Mouse (Mus musculus) hindbrain, postnatal 0 days (tissue): ENCODE data around the gene Cfap77. TPM values are rescaled to one million over a fixed set of nuclear protein-coding genes. Genes with fewer than 3 reads are reported as not detected.
"Not testable (repeated sequence)": the region's sequence is repeated elsewhere in the genome, so short reads cannot be mapped to it uniquely, and the experiment has no call there.

ENCODE experiments used
- ATAC-seq: fragments of 200-750 bp; cut with Nextera tagmentation; 2 replicates; pipeline ENCODE4 v1.8.0; 2017; ENCODE audit warnings: mild to moderate bottlenecking, moderate TSS enrichment, moderate library complexity
- DNase-seq: peaks from one replicate; pipeline ENCODE4 v3.0.0-alpha.2; 2015; ENCODE audit warnings: low spot score
- H3K27ac ChIP-seq: fragments of 300-500 bp; sonication (generic); 2 replicates; pipeline ENCODE4 v1.5.1; 2014; ENCODE audit warnings: mild to moderate bottlenecking
- H3K27me3 ChIP-seq: fragments of 300-500 bp; sonication (generic); 2 replicates; pipeline ENCODE4 v1.6.1; 2014; ENCODE audit warnings: low read length, mixed read lengths; ENCODE audit not compliant: insufficient read depth
- H3K36me3 ChIP-seq: fragments of 300-500 bp; sonication (generic); 2 replicates; pipeline ENCODE4 v1.6.1; 2014; ENCODE audit warnings: low read length, mixed read lengths; ENCODE audit not compliant: insufficient read depth
- H3K4me1 ChIP-seq: fragments of 300-500 bp; sonication (generic); 2 replicates; pipeline ENCODE4 v1.6.1; 2014; ENCODE audit warnings: antibody characterized with exemption, low read length, mixed read lengths; ENCODE audit not compliant: insufficient read depth
- H3K4me2 ChIP-seq: fragments of 300-500 bp; sonication (generic); 2 replicates; pipeline ENCODE4 v1.6.1; 2014; ENCODE audit warnings: low read depth, mild to moderate bottlenecking, low read length, moderate library complexity, mixed read lengths
- H3K4me3 ChIP-seq: fragments of 300-500 bp; sonication (generic); 2 replicates; pipeline ENCODE4 v1.5.1; 2014; ENCODE audit warnings: low read length
- H3K9ac ChIP-seq: fragments of 300-500 bp; sonication (generic); replicated peaks from 2 replicates; pipeline ENCODE4 v1.6.1; 2014; ENCODE audit warnings: mild to moderate bottlenecking, low read length, moderate library complexity, mixed read lengths
- H3K9me3 ChIP-seq: fragments of 300-500 bp; sonication (generic); 2 replicates; pipeline ENCODE4 v1.6.1; 2016; ENCODE audit warnings: low read length, mixed read lengths
- CTCF ChIP-seq: IDR thresholded peaks from 2 replicates; pipeline ENCODE4 v1.5.1; 2016; ENCODE audit warnings: antibody characterized with exemption, control low read depth, low read depth
- WGBS: fragments of 180-500 bp; shearing (Covaris S2); extraction: QIAGEN DNeasy Blood & Tissue Kit; methylation state at CpG from one replicate; pipeline ENCODE4 v1.1.7; 2014; 5-methylcytosine and 5-hydroxymethylcytosine counted together
- polyA plus RNA-seq: library from polyadenylated mRNA; unstranded; fragments of >200 nt; fragmentation: Nextera tagmentation; extraction: Ambion mirVana; gene quantifications from 2 replicates; pipeline ENCODE4 v1.2.1, GENCODE M21; 2015
- total RNA-seq: library from RNA; depleted of rRNA; stranded (reverse); fragments of >200 nt; gene quantifications from 2 replicates; pipeline ENCODE4 v1.2.3, GENCODE M21; 2014; rRNA removed

Gene Cfap77
- total RNA-seq (0.58 and 0.83 TPM in 2 replicates), polyA plus RNA-seq (0.96 and 1.1 TPM in 2 replicates)

DNA sequence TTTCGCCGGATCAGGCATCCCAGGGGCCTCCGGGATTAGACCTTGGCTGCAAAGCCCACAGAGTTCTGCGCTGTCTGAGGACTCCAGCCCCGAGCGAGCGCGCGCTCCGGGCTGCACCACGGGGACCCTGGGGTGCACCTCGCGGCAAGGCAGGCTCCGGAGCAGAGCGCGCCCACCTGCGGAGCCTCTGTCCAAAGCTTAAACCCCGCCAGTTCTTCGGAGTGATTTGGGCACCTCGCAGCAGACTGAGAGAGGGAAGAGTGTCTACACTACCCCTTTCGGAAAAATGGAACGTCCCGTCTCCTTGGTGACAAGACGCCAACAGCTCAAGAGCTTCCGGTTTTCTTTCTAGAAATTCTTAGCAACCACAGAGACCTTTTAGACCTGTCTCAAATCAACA, at the start of gene Cfap77:
Gene Cfap77, minus strand, starts transcription at position 76 of the 400 bp plus-strand sequence.
- ATAC-seq, result peak; percentile 48
- peaks cover 14% of the 10 kb centered on the region; the same call in 1 of the 2 replicates for H3K27me3 ChIP-seq
- no peaks in the 10 kb centered on the region for H3K9me3 ChIP-seq
- under 1% methylated on average over 25 of the region's 25 CpGs for WGBS
- no peaks in the 10 kb centered on the region for H3K4me1 ChIP-seq
- H3K4me3 ChIP-seq, result peak within 1 kb of the TSS; percentile 51
- peak within 1 kb of the TSS; percentile 49; the same call in 1 of the 2 replicates for H3K9ac ChIP-seq
- H3K4me2 ChIP-seq, result peak within 1 kb of the TSS; percentile 88
- no peak for TF ChIP-seq CTCF
- DNase-seq, result peak; percentile 87
- H3K27ac ChIP-seq, result no peak within 1 kb of the TSS
- H3K36me3 ChIP-seq, result no peaks in the 10 kb centered on the region

DNA sequence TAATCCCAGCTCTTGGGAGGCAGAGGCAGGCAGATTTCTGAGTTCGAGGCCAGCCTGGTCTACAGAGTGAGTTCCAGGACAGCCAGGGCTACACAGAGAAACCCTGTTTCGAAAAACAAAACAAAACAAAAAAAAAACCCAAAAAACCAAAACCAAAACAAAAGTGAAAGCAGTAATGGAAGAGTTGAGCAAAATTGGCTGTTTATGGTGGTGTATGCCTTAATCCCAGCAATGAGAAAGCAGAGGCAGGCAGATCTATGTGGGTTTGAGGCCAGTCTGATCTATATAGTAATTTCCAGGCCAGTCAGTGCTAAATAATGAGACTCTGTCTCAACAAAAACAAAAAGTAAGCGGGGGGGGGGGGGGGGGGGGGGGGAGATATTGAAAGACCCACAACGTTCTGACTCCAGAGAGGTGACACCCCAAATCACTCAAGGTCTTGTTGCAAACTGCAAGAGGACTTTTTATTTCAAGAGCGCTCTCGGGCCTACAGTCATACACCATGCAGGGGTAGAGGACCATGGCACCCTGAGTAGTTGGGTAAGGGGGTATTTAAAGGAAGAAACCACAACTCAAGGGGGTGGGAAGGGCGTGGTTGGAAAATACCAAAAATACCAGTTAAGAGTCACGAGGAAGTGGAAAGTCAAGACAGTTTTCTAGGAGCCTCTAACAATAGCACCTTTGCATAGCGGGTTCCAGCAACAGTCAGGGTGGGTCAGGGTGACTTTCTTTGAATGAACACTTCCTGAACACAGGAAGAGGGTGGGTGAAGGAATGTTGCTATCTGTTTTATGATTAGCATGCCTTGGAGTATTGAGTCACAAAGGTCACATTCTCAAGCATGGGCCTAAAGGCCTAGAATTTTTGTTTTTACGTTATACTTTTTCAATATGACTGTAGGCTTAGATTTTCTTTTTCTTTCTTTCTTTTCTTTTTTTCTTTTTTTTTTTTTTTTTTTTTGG, 47.8 kb upstream of the Cfap77 start:
- not testable (repeated sequence) for H3K4me1 ChIP-seq, H3K4me2 ChIP-seq, H3K36me3 ChIP-seq, H3K27me3 ChIP-seq, DNase-seq, H3K27ac ChIP-seq, H3K9ac ChIP-seq, ATAC-seq, H3K9me3 ChIP-seq, H3K4me3 ChIP-seq
- WGBS, result 87% methylated on average over 9 of the region's 10 CpGs

DNA sequence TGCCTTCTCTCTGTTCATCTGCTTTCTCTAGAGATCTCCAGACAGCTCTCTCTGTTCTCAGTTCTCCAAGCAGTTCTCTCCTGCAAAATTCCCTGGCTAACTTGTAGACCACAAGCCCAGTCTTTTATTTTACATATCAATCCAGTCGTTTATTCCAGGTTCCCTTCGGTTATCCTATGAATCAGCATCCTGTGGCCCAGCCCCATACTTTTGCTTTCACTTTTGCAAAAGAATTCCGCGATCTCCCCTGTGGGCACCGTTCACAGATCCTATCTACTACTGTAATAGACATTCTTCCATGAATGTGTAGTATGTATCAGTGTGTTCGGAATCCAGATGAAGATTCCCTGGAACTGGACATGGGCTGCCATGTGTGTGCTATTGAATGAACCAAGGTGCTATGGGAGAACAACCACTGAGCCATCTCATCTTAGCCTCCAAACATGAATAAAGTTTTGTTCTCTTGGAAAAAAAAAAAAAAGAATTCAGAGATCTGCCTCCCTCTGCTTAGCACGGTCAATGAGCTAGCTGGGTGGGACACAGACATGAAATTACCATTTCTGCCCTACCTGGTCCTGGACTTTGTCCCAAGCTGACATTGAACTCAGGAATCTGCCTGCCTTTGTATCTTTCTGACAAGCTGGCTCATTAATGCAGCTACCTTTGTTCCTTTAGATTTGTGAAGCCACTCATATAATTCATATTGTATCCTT, 46.1 kb upstream of the Cfap77 start:
- H3K27me3 ChIP-seq, result no peaks in the 10 kb centered on the region

GRCm38 (mm10) chr2:29099646-29100045, 44.8 kb upstream of the Cfap77 start:
- H3K4me3 ChIP-seq, result no peak overlapping the region
- H3K36me3 ChIP-seq, result no peaks in the 10 kb centered on the region
- DNase-seq, result no peak
- no peak overlapping the region for H3K4me2 ChIP-seq
- 90% methylated on average over 14 of the region's 14 CpGs for WGBS
- no peak for TF ChIP-seq CTCF
- H3K9me3 ChIP-seq, result no peaks in the 10 kb centered on the region
- no peak overlapping the region for H3K9ac ChIP-seq
- no peak overlapping the region for H3K27ac ChIP-seq
- H3K4me1 ChIP-seq, result no peaks in the 10 kb centered on the region
- no peak for ATAC-seq
- no peaks in the 10 kb centered on the region for H3K27me3 ChIP-seq

More for the DNA sequence above, 46.1 kb upstream of the Cfap77 start:
- H3K4me1 ChIP-seq, result no peaks in the 10 kb centered on the region
- no peaks in the 10 kb centered on the region for H3K9me3 ChIP-seq
- H3K4me3 ChIP-seq, result no peak overlapping the region
- no peak overlapping the region for H3K4me2 ChIP-seq
- WGBS, result 80% methylated on average over 7 of the region's 7 CpGs
- H3K27ac ChIP-seq, result no peak overlapping the region
- TF ChIP-seq CTCF, result no peak
- H3K9ac ChIP-seq, result no peak overlapping the region
- no peak for DNase-seq
- ATAC-seq, result no peak
- no peaks in the 10 kb centered on the region for H3K36me3 ChIP-seq

- no peak for DNase-seq
- H3K27me3 ChIP-seq, result no peaks in the 10 kb centered on the region
- no peak for ATAC-seq
- WGBS, result 69% methylated on average over 8 of the region's 8 CpGs
- no peak overlapping the region for H3K9ac ChIP-seq
- no peak overlapping the region for H3K27ac ChIP-seq
- no peaks in the 10 kb centered on the region for H3K36me3 ChIP-seq
- no peaks in the 10 kb centered on the region for H3K4me1 ChIP-seq
- no peaks in the 10 kb centered on the region for H3K9me3 ChIP-seq
- no peak overlapping the region for H3K4me3 ChIP-seq
- no peak overlapping the region for H3K4me2 ChIP-seq
- no peak for TF ChIP-seq CTCF
These were observed 43.9 kb upstream of the Cfap77 start for GRCm38 (mm10) chr2:29098786-29099185.

- not testable (repeated sequence) for H3K9ac ChIP-seq, H3K4me3 ChIP-seq, H3K27me3 ChIP-seq, H3K27ac ChIP-seq, H3K4me1 ChIP-seq, H3K4me2 ChIP-seq, H3K9me3 ChIP-seq, ATAC-seq, H3K36me3 ChIP-seq, DNase-seq
- 100% methylated on average over 5 of the region's 5 CpGs for WGBS
These were observed 43.1 kb upstream of the Cfap77 start for GRCm38 (mm10) chr2:29097955-29098354.
